Mouse (Mus musculus) small intestine, adult 2 months (tissue): ENCODE measurements at regions not wholly inside any gene's neighbourhood (a gene's known extent, or its start where the extent isn't known, plus 50 kb on each side); places are given as distances from the start of the nearest gene placed in this dataset.

Source experiments
- CTCF ChIP-seq: fragments of 200-500 bp; IDR thresholded peaks from 2 replicates; pipeline ENCODE4 v1.5.1; 2012; ENCODE audit warnings: low read depth, mild to moderate bottlenecking, control low read depth, inconsistent platforms, low read length, moderate library complexity, mixed read lengths; ENCODE audit not compliant: insufficient replicate concordance, insufficient read length; ENCODE audit errors: extremely low read depth
- POLR2A ChIP-seq: fragments of 200-500 bp; IDR thresholded peaks from 2 replicates; pipeline ENCODE4 v1.6.1; 2012; ENCODE audit warnings: low read depth, mild to moderate bottlenecking, control low read depth, inconsistent platforms, low read length, moderate library complexity

DNA sequence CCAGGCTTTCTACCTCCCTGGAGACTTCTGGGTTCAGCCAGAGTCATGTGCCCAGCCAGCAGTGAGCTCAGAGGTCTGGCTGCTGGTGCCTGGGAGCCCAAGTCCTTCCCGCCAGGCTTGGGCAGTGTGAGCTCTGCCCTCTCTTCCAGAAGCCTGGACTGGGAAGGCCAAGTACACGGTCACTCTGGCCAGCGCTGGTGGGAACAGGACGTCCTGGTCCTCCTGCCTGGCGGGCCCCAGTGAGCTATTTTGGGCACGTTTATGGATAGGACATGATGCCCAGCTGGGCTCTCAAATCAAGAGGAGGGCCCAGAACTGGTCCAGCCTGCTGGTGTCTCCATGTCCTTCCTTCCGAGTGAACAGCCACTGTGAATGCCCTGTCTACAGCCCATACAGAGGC, 87.3 kb upstream of the Ptpn1 start:
- TF ChIP-seq POLR2A (no peak), CTCF (no peak)
